Mouse (Mus musculus) adipose tissue, adult 10 weeks (tissue): ENCODE measurements around the gene Slc16a4. TPM values are rescaled to one million over a fixed set of nuclear protein-coding genes. Genes with fewer than 3 reads are reported as not detected.

Experiments used
- polyA plus RNA-seq: library from polyadenylated mRNA; stranded (reverse); fragments of 350-450 nt; fragmentation: Illumina TruSeq; extraction: RNeasy Lipid Tissue Mini Kit (QIAGEN cat#74804); gene quantifications from one replicate; pipeline ENCODE4 v1.2.3, GENCODE M21; 2014; ENCODE audit warnings: low read depth, low replicate concordance

Slc16a4 gene
- 5.4 TPM for polyA plus RNA-seq

GRCm38 (mm10) chr3:107290764-107291381, at the start of gene Slc16a4:
Gene Slc16a4 (plus strand): TSS chr3:107291230.

GRCm38 (mm10) chr3:107278479-107279269, 12.4 kb upstream of the Slc16a4 start, which contains the start of gene Lamtor5:
Gene Lamtor5 (plus strand): TSS chr3:107278858.

GRCm38 (mm10) chr3:107333381-107334201, 42.6 kb downstream of the Slc16a4 start, which contains the start of gene Rbm15:
Gene Rbm15 (minus strand): TSS chr3:107333673.

Other genes with a start within 250 kb of the Slc16a4 start
- gene Kcna2, start 190.1 kb upstream of the Slc16a4 start, polyA plus RNA-seq = 0.53 TPM
- gene Kcna10, start 108.2 kb upstream of the Slc16a4 start, polyA plus RNA-seq = not detected
- gene Cym, start 69.5 kb upstream of the Slc16a4 start, polyA plus RNA-seq = 0.34 TPM
- not detected for gene A630076J17Rik, start 60.6 kb upstream of the Slc16a4 start, polyA plus RNA-seq
- gene Prok1, start 51.5 kb upstream of the Slc16a4 start, polyA plus RNA-seq = not detected
- gene Lamtor5, start 12.4 kb upstream of the Slc16a4 start, polyA plus RNA-seq = 112 TPM
- gene Rbm15, start 42.4 kb downstream of the Slc16a4 start, polyA plus RNA-seq = 4.8 TPM
- gene Kcnc4, start 168.3 kb downstream of the Slc16a4 start, polyA plus RNA-seq = 19.9 TPM
- 6.7 TPM for gene Slc6a17, start 226.8 kb downstream of the Slc16a4 start, polyA plus RNA-seq